Mouse (Mus musculus) frontal cortex, adult (tissue): ENCODE data around the gene Gm20388.
"Not testable (repeated sequence)": the region's sequence is repeated elsewhere in the genome, so short reads cannot be mapped to it uniquely, and the experiment has no call there.

ENCODE experiments used
- ATAC-seq: cut with Nextera tagmentation; 2 replicates; pipeline ENCODE4 v1.9.2; 2017; ENCODE audit warnings: mild to moderate bottlenecking, moderate library complexity, mixed read lengths; ENCODE audit not compliant: low TSS enrichment

Gene Gm20388

GRCm38 (mm10) chr8:121437506-121437905, 1526.9 kb downstream of the Gm20388 start:
- ATAC-seq = no peak

GRCm38 (mm10) chr8:121438111-121438510, 1527.5 kb downstream of the Gm20388 start:
- ATAC-seq = no peak

- ATAC-seq = no peak
Measured at GRCm38 (mm10) chr8:121439351-121439750, 1528.7 kb downstream of the Gm20388 start.

GRCm38 (mm10) chr8:121443361-121443760, 1532.7 kb downstream of the Gm20388 start:
- ATAC-seq = no peak

GRCm38 (mm10) chr8:121444521-121444920, 1533.9 kb downstream of the Gm20388 start:
- ATAC-seq = not testable (repeated sequence)

GRCm38 (mm10) chr8:121445027-121445471, 1534.4 kb downstream of the Gm20388 start:
- peak; percentile 96 for ATAC-seq

GRCm38 (mm10) chr8:121446133-121446532, 1535.5 kb downstream of the Gm20388 start:
- no peak for ATAC-seq

GRCm38 (mm10) chr8:121446862-121447261, 1536.2 kb downstream of the Gm20388 start:
- ATAC-seq = no peak

GRCm38 (mm10) chr8:121450211-121450610, 1539.6 kb downstream of the Gm20388 start:
- ATAC-seq = no peak

- no peak for ATAC-seq
Measured at GRCm38 (mm10) chr8:121451404-121452076, 1540.9 kb downstream of the Gm20388 start.

GRCm38 (mm10) chr8:121454737-121455136, 1544.1 kb downstream of the Gm20388 start:
- no peak for ATAC-seq

GRCm38 (mm10) chr8:121461192-121461591, 1550.6 kb downstream of the Gm20388 start:
- ATAC-seq = no peak

- no peak for ATAC-seq
Measured at GRCm38 (mm10) chr8:121462092-121462491, 1551.5 kb downstream of the Gm20388 start.

GRCm38 (mm10) chr8:121468083-121469071, 1557.7 kb downstream of the Gm20388 start:
- no peak for ATAC-seq

- no peak for ATAC-seq
Measured at GRCm38 (mm10) chr8:121474161-121474897, 1563.7 kb downstream of the Gm20388 start.

- no peak for ATAC-seq
Measured at GRCm38 (mm10) chr8:121474898-121475284, 1564.2 kb downstream of the Gm20388 start.

- ATAC-seq = no peak
Measured at GRCm38 (mm10) chr8:121477851-121478547, 1567.4 kb downstream of the Gm20388 start.

- no peak for ATAC-seq
Measured at GRCm38 (mm10) chr8:121479144-121479543, 1568.5 kb downstream of the Gm20388 start.

- no peak for ATAC-seq
Measured at GRCm38 (mm10) chr8:121480411-121481031, 1569.9 kb downstream of the Gm20388 start.

GRCm38 (mm10) chr8:121484072-121484782, 1573.6 kb downstream of the Gm20388 start:
- no peak for ATAC-seq
